Mouse (Mus musculus): ENCODE measurements around the gene Tmem45a. TPM values are rescaled to one million over a fixed set of nuclear protein-coding genes. Genes with fewer than 3 reads are reported as not detected.

Gene Tmem45a
- polyA plus RNA-seq, 1 experiment from 2014 or later = 41.2 TPM

- H3K4me3 ChIP-seq = no peak overlapping the region
- H3K36me3 ChIP-seq = no peaks in the 10 kb centered on the region
- no peaks in the 10 kb centered on the region for H3K9me3 ChIP-seq
- no peaks in the 10 kb centered on the region for H3K4me1 ChIP-seq
- no peaks in the 10 kb centered on the region for H3K27me3 ChIP-seq
- H3K4me2 ChIP-seq = no peak overlapping the region
- ATAC-seq (ENCODE audit: borderline replicate concordance, extremely low read depth, low FRiP score, low TSS enrichment) = peak; percentile 35; the same call in 1 of the 2 replicates
- H3K27ac ChIP-seq = no peak overlapping the region
- H3K9ac ChIP-seq = no peak overlapping the region
- 41% methylated on average over 4 of the region's 4 CpGs for WGBS
These were observed 18.4 kb downstream of the Tmem45a start for GRCm38 (mm10) chr16:56867591-56867990.

- Histone ChIP-seq H3K4me3 (no peak overlapping the region), H3K9me3 (no peaks in the 10 kb centered on the region), H3K9ac (no peak overlapping the region), H3K36me3 (no peaks in the 10 kb centered on the region), H3K4me2 (peak overlapping the region; percentile 30; the same call in 1 of the 2 replicates), H3K27ac (peak overlapping the region; percentile 69), H3K27me3 (no peaks in the 10 kb centered on the region), H3K4me1 (peaks cover 14% of the 10 kb centered on the region)
- WGBS = 36% methylated on average over 10 of the region's 10 CpGs
- peak; percentile 86 for ATAC-seq (ENCODE audit: borderline replicate concordance, extremely low read depth, low FRiP score, low TSS enrichment)
These were observed 33.0 kb downstream of the Tmem45a start for GRCm38 (mm10) chr16:56852841-56853587.

GRCm38 (mm10) chr16:56842988-56843387, 43.0 kb downstream of the Tmem45a start:
- no peak for ATAC-seq (ENCODE audit: borderline replicate concordance, extremely low read depth, low FRiP score, low TSS enrichment)
- 74% methylated on average over 5 of the region's 5 CpGs for WGBS
- no peak overlapping the region for H3K4me2 ChIP-seq
- H3K27me3 ChIP-seq = no peaks in the 10 kb centered on the region
- H3K4me1 ChIP-seq = no peaks in the 10 kb centered on the region
- H3K27ac ChIP-seq = no peak overlapping the region
- H3K4me3 ChIP-seq = no peak overlapping the region
- no peaks in the 10 kb centered on the region for H3K36me3 ChIP-seq
- H3K9ac ChIP-seq = no peak overlapping the region
- no peaks in the 10 kb centered on the region for H3K9me3 ChIP-seq

- no peaks in the 10 kb centered on the region for H3K9me3 ChIP-seq
- no peaks in the 10 kb centered on the region for H3K27me3 ChIP-seq
- H3K9ac ChIP-seq = no peak overlapping the region
- ATAC-seq (ENCODE audit: borderline replicate concordance, extremely low read depth, low FRiP score, low TSS enrichment) = no peak
- no peaks in the 10 kb centered on the region for H3K4me1 ChIP-seq
- H3K27ac ChIP-seq = no peak overlapping the region
- 85% methylated on average over 1 of the region's 1 CpGs for WGBS
- H3K4me2 ChIP-seq = no peak overlapping the region
- no peaks in the 10 kb centered on the region for H3K36me3 ChIP-seq
- H3K4me3 ChIP-seq = no peak overlapping the region
These were observed 52.7 kb downstream of the Tmem45a start for GRCm38 (mm10) chr16:56833312-56833711.

- Histone ChIP-seq H3K36me3 (no peaks in the 10 kb centered on the region), H3K4me1 (no peaks in the 10 kb centered on the region), H3K4me3 (no peak overlapping the region), H3K27me3 (no peaks in the 10 kb centered on the region), H3K9me3 (no peaks in the 10 kb centered on the region), H3K9ac (no peak overlapping the region), H3K27ac (no peak overlapping the region), H3K4me2 (no peak overlapping the region)
- 90% methylated on average over 2 of the region's 2 CpGs for WGBS
- ATAC-seq (ENCODE audit: borderline replicate concordance, extremely low read depth, low FRiP score, low TSS enrichment) = no peak
These were observed 54.0 kb downstream of the Tmem45a start for GRCm38 (mm10) chr16:56831986-56832385.

- no peaks in the 10 kb centered on the region for H3K36me3 ChIP-seq
- H3K4me1 ChIP-seq = no peaks in the 10 kb centered on the region
- no peaks in the 10 kb centered on the region for H3K27me3 ChIP-seq
- WGBS = 37% methylated on average over 6 of the region's 6 CpGs
- H3K9me3 ChIP-seq = no peaks in the 10 kb centered on the region
- H3K4me3 ChIP-seq = no peak overlapping the region
- no peak overlapping the region for H3K9ac ChIP-seq
- ATAC-seq (ENCODE audit: borderline replicate concordance, extremely low read depth, low FRiP score, low TSS enrichment) = no peak
- H3K4me2 ChIP-seq = no peak overlapping the region
- no peak overlapping the region for H3K27ac ChIP-seq
These were observed 84.4 kb downstream of the Tmem45a start for GRCm38 (mm10) chr16:56801370-56802109.

GRCm38 (mm10) chr16:56800946-56801345, 85.0 kb downstream of the Tmem45a start:
- no peaks in the 10 kb centered on the region for H3K27me3 ChIP-seq
- no peak overlapping the region for H3K4me3 ChIP-seq
- no peak overlapping the region for H3K9ac ChIP-seq
- no peak overlapping the region for H3K27ac ChIP-seq
- WGBS = 67% methylated on average over 7 of the region's 7 CpGs
- no peaks in the 10 kb centered on the region for H3K36me3 ChIP-seq
- H3K9me3 ChIP-seq = no peaks in the 10 kb centered on the region
- no peaks in the 10 kb centered on the region for H3K4me1 ChIP-seq
- no peak overlapping the region for H3K4me2 ChIP-seq
- ATAC-seq (ENCODE audit: borderline replicate concordance, extremely low read depth, low FRiP score, low TSS enrichment) = no peak

GRCm38 (mm10) chr16:56800469-56800868, 85.5 kb downstream of the Tmem45a start:
- Histone ChIP-seq H3K4me3 (no peak overlapping the region), H3K9ac (no peak overlapping the region), H3K36me3 (no peaks in the 10 kb centered on the region), H3K4me2 (no peak overlapping the region), H3K4me1 (no peaks in the 10 kb centered on the region), H3K9me3 (no peaks in the 10 kb centered on the region), H3K27me3 (no peaks in the 10 kb centered on the region), H3K27ac (no peak overlapping the region)
- no peak for ATAC-seq (ENCODE audit: borderline replicate concordance, extremely low read depth, low FRiP score, low TSS enrichment)
- WGBS = 38% methylated on average over 2 of the region's 2 CpGs

- Histone ChIP-seq H3K9ac (no peak overlapping the region), H3K4me2 (no peak overlapping the region), H3K4me1 (no peaks in the 10 kb centered on the region), H3K27ac (no peak overlapping the region), H3K9me3 (no peaks in the 10 kb centered on the region), H3K4me3 (no peak overlapping the region), H3K27me3 (no peaks in the 10 kb centered on the region), H3K36me3 (no peaks in the 10 kb centered on the region)
- 81% methylated on average over 3 of the region's 3 CpGs for WGBS
- no peak for ATAC-seq (ENCODE audit: borderline replicate concordance, extremely low read depth, low FRiP score, low TSS enrichment)
These were observed 86.4 kb downstream of the Tmem45a start for GRCm38 (mm10) chr16:56799541-56800029.

- H3K9me3 ChIP-seq = no peaks in the 10 kb centered on the region
- no peak overlapping the region for H3K9ac ChIP-seq
- no peak overlapping the region for H3K27ac ChIP-seq
- ATAC-seq (ENCODE audit: borderline replicate concordance, extremely low read depth, low FRiP score, low TSS enrichment) = no peak
- no peaks in the 10 kb centered on the region for H3K36me3 ChIP-seq
- H3K4me1 ChIP-seq = no peaks in the 10 kb centered on the region
- no peaks in the 10 kb centered on the region for H3K27me3 ChIP-seq
- WGBS = 64% methylated on average over 7 of the region's 7 CpGs
- H3K4me2 ChIP-seq = no peak overlapping the region
- H3K4me3 ChIP-seq = no peak overlapping the region
These were observed 87.1 kb downstream of the Tmem45a start for GRCm38 (mm10) chr16:56798873-56799272.

GRCm38 (mm10) chr16:56795481-56796139, 90.4 kb downstream of the Tmem45a start, which contains the start of gene Adgrg7:
Gene Adgrg7 (minus strand): TSS chr16:56795855.
- ATAC-seq (ENCODE audit: borderline replicate concordance, extremely low read depth, low FRiP score, low TSS enrichment) = no peak
- Histone ChIP-seq H3K27me3 (no peaks in the 10 kb centered on the region), H3K9ac (no peak within 1 kb of the TSS), H3K9me3 (no peaks in the 10 kb centered on the region), H3K36me3 (no peaks in the 10 kb centered on the region), H3K4me1 (no peaks in the 10 kb centered on the region), H3K4me3 (no peak within 1 kb of the TSS), H3K4me2 (no peak within 1 kb of the TSS), H3K27ac (no peak within 1 kb of the TSS)
- 74% methylated on average over 8 of the region's 8 CpGs for WGBS

Measured in lung, embryonic 15.5 days (tissue).